Mouse (Mus musculus): ENCODE data around the gene Ccnb1. TPM values are rescaled to one million over a fixed set of nuclear protein-coding genes. Genes with fewer than 3 reads are reported as not detected.

Ccnb1 gene
- total and polyA plus RNA-seq, 3 experiments: 139 to 682 (median 229) TPM

DNA sequence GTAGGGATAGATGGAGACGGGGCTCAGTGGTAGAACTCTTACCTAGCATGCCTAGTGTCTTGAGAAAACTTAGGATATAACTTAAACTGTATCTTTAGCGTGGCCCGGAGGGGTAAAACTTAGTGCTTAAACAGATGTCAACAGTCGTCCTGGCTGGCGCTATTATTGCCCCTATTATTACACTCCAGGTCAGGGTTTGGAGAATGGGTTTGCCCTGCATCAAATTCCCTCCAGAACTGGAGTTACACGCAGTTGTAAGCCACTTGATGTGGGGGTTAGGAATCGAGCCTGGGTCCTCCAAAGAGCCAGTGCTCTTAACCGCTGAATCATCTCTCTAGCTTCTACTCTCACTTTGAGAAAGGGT lies 10.3 kb downstream of the Ccnb1 start:
- peaks cover 0 to 40% of the 10 kb centered on the region in 2 experiments; a peak in 3 of 4 replicates for H3K36me3 ChIP-seq (ENCODE audit: control insufficient read depth in 1 of 2, insufficient read depth in 2 of 2, low read length in 2 of 2)
- peaks cover 10% of the 10 kb centered on the region for H3K79me2 ChIP-seq (ENCODE audit: control insufficient read depth, insufficient read depth, low read length, poor library complexity)
- peak overlapping the region; percentile 36 to 80 for H3K4me3 ChIP-seq (ENCODE audit: control insufficient read depth in 1 of 2, insufficient read depth in 1 of 2, low read depth in 2 of 2, low read length in 2 of 2)
- DNase-seq (ENCODE audit: low read depth, low spot score): no peak
- peak overlapping the region; percentile 54 for H3K9ac ChIP-seq (ENCODE audit: control insufficient read depth, low read depth, low read length, poor library complexity, severe bottlenecking)
- H3K4me1 ChIP-seq (ENCODE audit: control insufficient read depth in 1 of 2, insufficient read depth in 2 of 2, low read length in 2 of 2): peaks cover 15 to 36% of the 10 kb centered on the region in 2 experiments
- H3K9me3 ChIP-seq (replicated peaks; ENCODE audit: insufficient read depth, low read length): no peaks in the 10 kb centered on the region
- H3K27ac ChIP-seq (ENCODE audit: control insufficient read depth, low read depth, low read length): peak overlapping the region; percentile 22
- TF ChIP-seq POLR2AphosphoS2 (IDR thresholded peaks at IDR 0.05; ENCODE audit: low read length): peak; percentile 37; the same call in 1 of the 2 replicates
- no peak for TF ChIP-seq TBP (IDR thresholded peaks at IDR 0.05; ENCODE audit: low read depth, low read length)
- no peaks in the 10 kb centered on the region for H3K27me3 ChIP-seq (ENCODE audit: control insufficient read depth in 1 of 2, insufficient read depth in 2 of 2, low read length in 2 of 2)

DNA sequence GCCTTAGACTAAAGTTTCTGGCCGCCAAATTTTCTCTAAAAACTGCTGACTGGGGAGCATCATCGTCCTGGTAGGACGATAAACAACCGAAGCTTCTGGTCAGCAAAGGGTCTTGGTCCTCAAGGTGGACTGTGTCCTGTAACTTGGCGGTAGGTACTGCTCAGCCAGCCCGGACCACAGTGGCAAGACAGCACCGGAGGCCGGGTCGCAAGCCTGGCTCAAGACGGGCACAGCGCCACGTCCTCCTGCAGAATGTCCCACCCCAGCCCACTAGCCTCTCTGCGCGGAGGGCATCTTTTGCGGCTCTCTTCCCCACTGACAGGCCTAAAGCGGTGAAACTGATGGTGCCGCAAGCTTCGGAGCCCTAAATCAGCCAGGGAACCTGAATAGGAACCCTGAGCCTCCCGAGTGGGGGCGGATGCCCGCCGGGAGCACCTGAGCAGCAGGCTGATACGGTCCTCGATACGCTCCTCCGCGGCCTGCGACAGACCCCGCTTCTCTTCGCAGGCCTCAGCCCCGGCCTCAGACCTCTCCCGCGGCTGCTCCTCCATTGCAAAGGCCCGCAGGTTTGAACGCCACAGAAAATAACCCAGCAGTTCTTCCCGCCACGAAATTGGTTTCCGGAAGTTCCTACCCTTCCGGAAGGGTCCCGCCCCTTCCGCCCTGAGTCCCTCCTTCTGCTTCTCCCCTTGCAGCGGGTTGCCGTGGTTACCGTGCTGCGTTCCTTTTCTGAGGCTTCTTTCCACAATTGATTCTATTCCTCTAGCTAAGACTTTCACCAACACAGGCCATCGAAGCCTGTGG lies 10.9 kb downstream of the Ccnb1 start, which contains the start of gene Cenph:
Cenph (minus strand) TSS at position 648 of the 804 bp plus-strand sequence.
- Histone ChIP-seq H3K4me1 (ENCODE audit: control insufficient read depth in 1 of 2, insufficient read depth in 2 of 2, low read length in 2 of 2) (peaks cover 15 to 36% of the 10 kb centered on the region in 2 experiments), H3K27ac (ENCODE audit: control insufficient read depth, low read depth, low read length) (peak within 1 kb of the TSS; percentile 78), H3K4me3 (ENCODE audit: control insufficient read depth in 1 of 2, insufficient read depth in 1 of 2, low read depth in 2 of 2, low read length in 2 of 2) (peak within 1 kb of the TSS; percentile 51 to 80), H3K9me3 (replicated peaks; ENCODE audit: insufficient read depth, low read length) (no peaks in the 10 kb centered on the region), H3K79me2 (ENCODE audit: control insufficient read depth, insufficient read depth, low read length, poor library complexity) (peaks cover 10% of the 10 kb centered on the region), H3K27me3 (ENCODE audit: control insufficient read depth in 1 of 2, insufficient read depth in 2 of 2, low read length in 2 of 2) (no peaks in the 10 kb centered on the region), H3K9ac (ENCODE audit: control insufficient read depth, low read depth, low read length, poor library complexity, severe bottlenecking) (peak within 1 kb of the TSS; percentile 90), H3K36me3 (ENCODE audit: control insufficient read depth in 1 of 2, insufficient read depth in 2 of 2, low read length in 2 of 2) (peaks cover 4 to 40% of the 10 kb centered on the region in 2 experiments)
- TF ChIP-seq SMC3 (IDR thresholded peaks at IDR 0.05; ENCODE audit: low read depth, low read length) (no peak), UBTF (IDR thresholded peaks at IDR 0.05; ENCODE audit: borderline replicate concordance, insufficient read depth, low read depth, low read length) (0 out of 2 replicates have a peak, but pooled peaks have one; percentile 51), TBP (IDR thresholded peaks at IDR 0.05; ENCODE audit: low read depth, low read length) (peak; percentile 73; the same call in 1 of the 2 replicates), HCFC1 (IDR thresholded peaks at IDR 0.05; ENCODE audit: low read depth, low read length) (peak; percentile 83), NELFE (IDR thresholded peaks at IDR 0.05; ENCODE audit: low read depth, low read length) (peak; percentile 57), CHD1 (IDR thresholded peaks at IDR 0.05; ENCODE audit: low read depth, low read length) (no peak), POLR2A (IDR thresholded peaks at IDR 0.05; ENCODE audit: control insufficient read depth in 1 of 2, insufficient read depth in 1 of 2, low read depth in 1 of 2, low read length in 2 of 2, poor library complexity in 1 of 2) (peak; percentile 74 to 91), TAL1 (IDR thresholded peaks at IDR 0.05; ENCODE audit: low read length) (no peak), SIN3A (IDR thresholded peaks at IDR 0.05; ENCODE audit: low read length) (peak; percentile 80; the same call in 1 of the 2 replicates), ELF1 (IDR thresholded peaks at IDR 0.05; ENCODE audit: low read depth, low read length) (peak; percentile 92), E2F4 (IDR thresholded peaks at IDR 0.05; ENCODE audit: borderline replicate concordance, low read depth, low read length) (peak; percentile 98)
- peak; percentile 96 for DNase-seq (ENCODE audit: low read depth, low spot score)

DNA sequence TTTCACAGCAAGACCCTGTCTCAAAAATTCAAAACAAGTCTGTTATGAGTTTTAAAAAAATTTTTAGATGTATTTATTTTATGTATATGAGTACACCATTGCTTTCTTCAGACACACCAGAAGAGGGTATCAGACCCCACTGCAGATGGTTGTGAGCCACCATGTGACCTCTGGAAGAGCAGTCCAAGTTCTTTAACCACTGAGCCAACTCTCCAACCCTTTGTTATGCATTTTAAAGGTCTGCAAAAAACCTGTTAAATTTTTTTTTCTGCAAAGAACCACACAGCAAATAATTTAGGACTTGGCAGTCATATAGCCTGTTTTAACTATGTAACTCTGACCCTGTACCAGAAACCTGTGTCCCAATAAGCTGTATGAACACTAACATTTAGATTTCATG lies 11.7 kb downstream of the Ccnb1 start:
- Histone ChIP-seq H3K27me3 (ENCODE audit: control insufficient read depth in 1 of 2, insufficient read depth in 2 of 2, low read length in 2 of 2) (no peaks in the 10 kb centered on the region), H3K9ac (ENCODE audit: control insufficient read depth, low read depth, low read length, poor library complexity, severe bottlenecking) (peak overlapping the region; percentile 90), H3K79me2 (ENCODE audit: control insufficient read depth, insufficient read depth, low read length, poor library complexity) (peaks cover 10% of the 10 kb centered on the region), H3K27ac (ENCODE audit: control insufficient read depth, low read depth, low read length) (no peak overlapping the region), H3K4me3 (ENCODE audit: control insufficient read depth in 1 of 2, insufficient read depth in 1 of 2, low read depth in 2 of 2, low read length in 2 of 2) (peak overlapping the region; percentile 51 to 80), H3K36me3 (ENCODE audit: control insufficient read depth in 1 of 2, insufficient read depth in 2 of 2, low read length in 2 of 2) (peaks cover 4 to 36% of the 10 kb centered on the region in 2 experiments), H3K9me3 (replicated peaks; ENCODE audit: insufficient read depth, low read length) (no peaks in the 10 kb centered on the region), H3K4me1 (ENCODE audit: control insufficient read depth in 1 of 2, insufficient read depth in 2 of 2, low read length in 2 of 2) (peaks cover 15 to 34% of the 10 kb centered on the region in 2 experiments)
- DNase-seq (ENCODE audit: low read depth, low spot score): peak; percentile 34
- TF ChIP-seq MYC (IDR thresholded peaks at IDR 0.05; ENCODE audit: low read depth, low read length) (0 out of 2 replicates have a peak, but pooled peaks have one; percentile 28), GATA1 (IDR thresholded peaks at IDR 0.05; ENCODE audit: low read depth, low read length) (no peak), MAX (IDR thresholded peaks at IDR 0.05; ENCODE audit: low read length) (no peak; the same call in 1 of the 2 replicates), USF1 (IDR thresholded peaks at IDR 0.05; ENCODE audit: low read depth, low read length) (peak; percentile 74), ZMIZ1 (IDR thresholded peaks at IDR 0.05; ENCODE audit: low read depth, low read length) (no peak), TCF12 (IDR thresholded peaks at IDR 0.05; ENCODE audit: low read depth, low read length) (no peak), E2F4 (IDR thresholded peaks at IDR 0.05; ENCODE audit: borderline replicate concordance, low read depth, low read length) (no peak), POLR2AphosphoS5 (IDR thresholded peaks at IDR 0.05; ENCODE audit: borderline replicate concordance, low read depth, low read length) (no peak), NELFE (IDR thresholded peaks at IDR 0.05; ENCODE audit: low read depth, low read length) (no peak), ZC3H11A (IDR thresholded peaks at IDR 0.05; ENCODE audit: low read depth, low read length) (no peak), NRF1 (IDR thresholded peaks at IDR 0.05; ENCODE audit: insufficient read depth, low read depth, low read length, poor library complexity, severe bottlenecking) (no peak), CHD2 (IDR thresholded peaks at IDR 0.05; ENCODE audit: low read length) (no peak), ZNF384 (IDR thresholded peaks at IDR 0.05; ENCODE audit: low read depth, low read length) (no peak), GABPA (IDR thresholded peaks at IDR 0.05; ENCODE audit: low read depth, low read length) (no peak)
